Mouse (Mus musculus): ENCODE results near the gene Dhrs11.

GRCm38 (mm10) chr11:84846741-84847474, 18.1 kb upstream of the Dhrs11 start:
- no peak for TF ChIP-seq GATA1 (IDR thresholded peaks at IDR 0.05; ENCODE audit: borderline replicate concordance, low read length)
- no peak for TF ChIP-seq FLI1 (IDR thresholded peaks at IDR 0.05; ENCODE audit: low read length)
